Mouse (Mus musculus): ENCODE data around the gene Rnf225. TPM values are rescaled to one million over a fixed set of nuclear protein-coding genes. Genes with fewer than 3 reads are reported as not detected.
"Not testable (repeated sequence)": the region's sequence is repeated elsewhere in the genome, so short reads cannot be mapped to it uniquely, and the experiment has no call there.

The Rnf225 gene
- polyA plus RNA-seq, 1 experiment from 2014 or later = 0.08 TPM

DNA sequence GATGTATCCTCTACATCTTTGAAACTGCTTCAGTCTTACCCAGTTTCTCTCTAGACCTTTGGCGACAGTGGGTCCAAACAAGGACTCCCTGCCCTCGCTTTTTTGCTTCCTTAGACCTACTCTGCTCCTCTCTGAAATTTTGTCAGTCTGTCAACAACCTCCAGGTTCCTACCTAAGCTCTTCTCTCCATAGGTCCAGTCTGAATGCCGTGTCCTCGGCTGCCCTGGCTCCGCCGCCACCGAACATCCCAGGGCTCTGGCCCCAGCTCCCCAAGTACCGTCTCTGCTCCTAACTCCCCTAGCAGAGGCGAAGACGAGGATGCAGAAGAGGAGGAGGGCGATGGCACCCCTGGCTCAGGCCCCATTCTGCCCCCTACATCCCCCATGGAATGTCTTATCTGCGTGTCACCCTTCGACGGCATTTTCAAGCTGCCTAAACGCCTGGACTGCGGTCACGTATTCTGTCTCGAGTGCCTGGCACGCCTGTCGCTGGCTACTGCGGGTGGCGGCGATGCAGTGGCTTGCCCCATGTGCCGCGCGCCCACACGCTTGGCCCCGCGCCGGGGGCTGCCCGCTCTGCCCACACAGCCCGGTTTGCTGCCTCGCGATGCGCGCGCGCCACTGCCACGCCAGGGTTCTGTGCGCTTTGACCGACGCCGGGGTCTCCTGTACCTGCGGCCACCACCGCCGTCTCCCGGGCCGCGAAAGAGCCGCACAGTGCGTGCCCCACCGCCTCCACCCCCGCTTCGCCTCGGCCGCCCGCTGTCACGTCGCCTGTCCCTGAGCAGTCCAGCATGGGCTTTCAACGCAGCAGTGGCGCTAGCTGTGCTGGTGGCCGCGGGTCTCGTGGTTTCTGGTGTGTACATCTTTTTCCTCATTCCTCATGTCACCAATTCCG, 725 bp downstream of the Rnf225 start:
- Histone ChIP-seq H3K36me3 (replicated peaks) (peaks cover 44% of the 10 kb centered on the region), H3K4me3 (replicated peaks) (peak overlapping the region; percentile 42), H3K9me3 (replicated peaks) (no peaks in the 10 kb centered on the region), H3K4me2 (peak overlapping the region; percentile 62), H3K9ac (peak overlapping the region; percentile 11; the same call in 1 of the 2 replicates), H3K27me3 (peaks cover 20% of the 10 kb centered on the region), H3K4me1 (replicated peaks) (peaks cover 37% of the 10 kb centered on the region), H3K27ac (replicated peaks) (no peak overlapping the region)
- peak; percentile 27; the same call in 1 of the 2 replicates for ATAC-seq (ENCODE audit: insufficient read depth)
- WGBS (ENCODE audit: insufficient replicate concordance) = 7% methylated on average over 65 of the region's 65 CpGs

DNA sequence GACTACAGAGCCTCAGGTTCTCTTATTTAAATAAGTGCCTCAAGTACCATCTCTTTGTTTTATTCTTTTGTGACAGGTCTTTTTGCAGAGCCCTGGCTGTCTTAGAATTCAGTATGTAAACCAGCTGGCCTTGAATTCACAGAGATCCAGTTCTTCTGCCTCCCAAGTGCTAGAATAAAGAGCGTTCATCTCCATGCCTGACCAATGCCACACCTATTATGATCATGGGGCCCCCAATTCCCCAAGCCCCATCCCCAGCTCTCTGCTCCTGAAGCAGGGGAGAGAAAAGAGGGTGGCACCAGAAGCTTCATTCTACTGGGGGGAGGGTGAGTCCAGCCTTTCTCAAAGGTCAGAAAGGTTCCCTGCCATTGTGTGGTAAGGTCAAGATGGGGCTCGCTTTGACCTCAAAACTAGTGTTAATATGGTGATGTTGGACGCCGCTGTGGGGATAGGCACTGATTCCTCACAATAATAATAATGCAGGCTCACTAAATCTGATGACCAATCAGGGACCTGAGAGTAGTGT, 6.5 kb downstream of the Rnf225 start:
- H3K36me3 ChIP-seq (replicated peaks) = no peaks in the 10 kb centered on the region
- peaks cover 7% of the 10 kb centered on the region for H3K27me3 ChIP-seq
- H3K9ac ChIP-seq = no peak overlapping the region
- no peak overlapping the region for H3K4me2 ChIP-seq
- no peaks in the 10 kb centered on the region for H3K4me1 ChIP-seq (replicated peaks)
- ATAC-seq (ENCODE audit: insufficient read depth) = no peak
- 72% methylated on average over 4 of the region's 4 CpGs for WGBS (ENCODE audit: insufficient replicate concordance)
- H3K9me3 ChIP-seq (replicated peaks) = no peaks in the 10 kb centered on the region
- no peak overlapping the region for H3K4me3 ChIP-seq (replicated peaks)
- no peak overlapping the region for H3K27ac ChIP-seq (replicated peaks)

DNA sequence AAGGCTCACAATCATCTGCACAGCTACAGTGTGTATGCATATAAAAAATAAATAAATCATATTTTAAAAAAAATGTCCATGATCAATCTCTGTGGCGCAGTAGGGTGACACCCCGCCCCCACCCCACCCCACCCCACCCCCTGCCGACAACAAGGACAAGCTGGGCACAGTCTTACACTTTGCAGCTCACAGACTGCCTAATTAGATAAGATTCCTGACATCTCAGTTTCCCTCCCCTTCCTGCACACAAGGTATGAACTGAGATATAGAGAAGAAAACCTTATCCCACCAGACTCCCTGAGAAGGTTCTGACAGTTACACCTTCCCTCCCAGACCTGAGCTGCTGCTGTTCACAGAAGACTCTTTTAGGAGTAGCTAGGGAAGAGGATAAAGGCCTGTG, 7.6 kb downstream of the Rnf225 start:
- H3K4me3 ChIP-seq (replicated peaks) = no peak overlapping the region

DNA sequence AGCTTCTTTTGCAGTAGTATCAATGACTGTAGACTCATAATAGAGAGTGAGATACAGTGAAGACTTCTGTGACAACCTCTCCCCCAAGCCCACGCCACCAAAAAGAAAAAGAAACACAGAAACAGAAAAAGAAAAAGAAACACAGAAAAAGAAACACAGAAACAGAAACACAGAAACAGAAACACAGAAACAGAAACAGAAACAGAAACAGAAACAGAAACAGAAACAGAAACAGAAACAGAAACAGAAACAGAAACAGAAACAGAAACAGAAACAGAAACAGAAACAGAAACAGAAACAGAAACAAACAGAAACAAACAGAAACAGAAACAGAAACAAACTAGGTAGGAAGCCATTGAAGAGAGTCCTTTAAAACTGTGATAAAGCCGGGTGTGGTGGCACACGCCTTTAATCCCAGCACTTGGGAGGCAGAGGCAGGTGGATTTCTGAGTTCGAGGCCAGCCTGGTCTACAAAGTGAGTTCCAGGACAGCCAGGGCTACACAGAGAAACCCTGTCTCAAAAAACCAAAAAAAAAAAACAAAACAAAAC, 10.1 kb downstream of the Rnf225 start:
- not testable (repeated sequence) for H3K27ac ChIP-seq (replicated peaks); ATAC-seq (ENCODE audit: insufficient read depth); H3K27me3 ChIP-seq; H3K36me3 ChIP-seq (replicated peaks); H3K9me3 ChIP-seq (replicated peaks); H3K4me3 ChIP-seq (replicated peaks); H3K4me2 ChIP-seq; H3K9ac ChIP-seq; H3K4me1 ChIP-seq (replicated peaks)
- 67% methylated on average over 4 of the region's 4 CpGs for WGBS (ENCODE audit: insufficient replicate concordance)

More for the DNA sequence above, 7.6 kb downstream of the Rnf225 start:
- H3K9ac ChIP-seq = no peak overlapping the region
- no peaks in the 10 kb centered on the region for H3K4me1 ChIP-seq (replicated peaks)
- H3K27ac ChIP-seq (replicated peaks) = no peak overlapping the region
- WGBS (ENCODE audit: insufficient replicate concordance) = 32% methylated on average over 3 of the region's 3 CpGs
- H3K9me3 ChIP-seq (replicated peaks) = no peaks in the 10 kb centered on the region
- no peak for ATAC-seq (ENCODE audit: insufficient read depth)
- H3K27me3 ChIP-seq = no peaks in the 10 kb centered on the region; the same call in 1 of the 2 replicates
- H3K36me3 ChIP-seq (replicated peaks) = no peaks in the 10 kb centered on the region
- no peak overlapping the region for H3K4me2 ChIP-seq

DNA sequence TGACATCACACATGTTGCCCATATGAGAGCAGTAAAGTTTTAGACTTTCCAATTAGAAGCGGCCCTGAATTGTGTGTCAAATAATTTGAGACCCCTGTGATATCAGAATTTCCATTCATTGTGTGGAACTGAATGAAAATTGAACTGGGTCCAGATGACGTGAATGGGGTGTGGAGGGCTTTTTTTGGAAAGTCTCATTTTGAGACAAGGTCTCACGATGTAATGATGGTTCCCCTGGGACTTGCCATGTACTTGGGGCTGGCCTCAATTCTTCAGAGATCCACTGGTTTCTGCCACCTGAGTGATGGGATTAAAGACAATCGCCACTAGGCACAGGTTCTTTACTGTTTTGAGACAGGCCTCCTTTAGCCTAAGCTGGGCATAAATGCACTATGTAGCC, 13.4 kb downstream of the Rnf225 start:
- Histone ChIP-seq H3K27ac (replicated peaks) (no peak overlapping the region), H3K27me3 (no peaks in the 10 kb centered on the region; the same call in 1 of the 2 replicates), H3K36me3 (replicated peaks) (no peaks in the 10 kb centered on the region), H3K9me3 (replicated peaks) (no peaks in the 10 kb centered on the region), H3K4me2 (no peak overlapping the region), H3K9ac (no peak overlapping the region), H3K4me1 (replicated peaks) (no peaks in the 10 kb centered on the region), H3K4me3 (replicated peaks) (no peak overlapping the region)
- ATAC-seq (ENCODE audit: insufficient read depth) = no peak
- 68% methylated on average over 4 of the region's 4 CpGs for WGBS (ENCODE audit: insufficient replicate concordance)

DNA sequence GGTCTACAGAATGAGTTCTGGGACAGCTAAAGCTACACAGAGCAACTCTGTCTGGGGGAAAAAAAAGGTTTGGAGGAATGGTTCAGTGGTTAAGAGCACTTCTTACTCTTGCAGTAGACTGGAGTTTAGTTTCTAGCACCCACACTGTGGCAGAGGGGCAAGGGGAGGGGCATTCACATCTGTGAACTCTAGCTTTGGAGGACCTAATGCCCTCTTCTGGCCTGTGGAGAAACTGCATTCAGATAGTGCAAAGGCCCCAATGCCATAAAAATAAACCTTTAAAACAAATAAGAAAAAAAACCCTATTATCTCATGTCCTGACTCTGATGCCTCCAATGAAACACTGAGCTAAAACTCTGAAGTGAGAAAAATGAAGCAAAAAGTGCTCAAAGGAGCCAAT, 16.3 kb downstream of the Rnf225 start:
- H3K4me1 ChIP-seq (replicated peaks) = peaks cover under 1% of the 10 kb centered on the region; the same call in 1 of the 2 replicates
- ATAC-seq (ENCODE audit: insufficient read depth) = no peak
- no peak overlapping the region for H3K4me3 ChIP-seq (replicated peaks)
- no peaks in the 10 kb centered on the region for H3K9me3 ChIP-seq (replicated peaks)
- H3K4me2 ChIP-seq = no peak overlapping the region
- no peaks in the 10 kb centered on the region for H3K36me3 ChIP-seq (replicated peaks)
- no peak overlapping the region for H3K27ac ChIP-seq (replicated peaks)
- H3K27me3 ChIP-seq = no peaks in the 10 kb centered on the region
- no peak overlapping the region for H3K9ac ChIP-seq

DNA sequence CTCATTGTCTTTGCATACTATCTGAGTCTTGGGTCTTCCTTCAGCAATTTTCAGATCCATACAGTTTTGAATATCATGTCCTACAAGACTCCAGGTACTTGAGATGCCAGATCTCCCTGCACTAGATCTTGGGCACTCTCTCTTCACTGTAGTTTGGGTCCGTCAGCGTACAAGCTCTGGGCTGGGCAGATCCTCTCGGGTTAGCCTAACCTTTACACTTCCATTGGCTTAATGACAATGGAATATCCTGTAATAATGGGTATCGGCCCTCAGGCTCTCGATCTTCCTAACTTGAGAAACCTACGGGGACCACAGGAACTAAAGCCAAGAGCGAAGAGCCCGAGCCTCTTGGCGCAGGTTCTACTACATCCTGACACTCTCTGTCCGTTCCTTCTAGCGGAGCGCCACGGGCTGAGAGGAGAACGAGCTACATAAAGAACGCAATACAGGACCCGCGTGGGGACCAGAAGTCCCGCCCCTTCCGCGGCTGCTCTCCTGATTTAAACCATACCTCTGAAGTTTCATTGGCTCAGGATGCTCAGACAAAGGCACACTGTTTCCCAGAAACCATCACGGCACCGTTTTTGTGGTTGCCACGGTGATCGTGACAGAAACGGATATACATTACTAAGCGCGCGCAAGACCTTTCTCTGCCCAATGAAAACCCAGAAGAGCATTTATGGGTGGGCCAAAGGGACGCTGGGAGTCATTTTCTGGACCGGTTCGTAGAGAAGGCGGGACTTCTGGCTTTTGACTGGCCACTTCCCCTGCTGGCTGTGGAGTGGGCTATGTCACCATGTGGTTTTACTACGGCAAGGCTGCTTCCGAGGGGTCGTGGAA, 22.0 kb downstream of the Rnf225 start:
- ATAC-seq (ENCODE audit: insufficient read depth) = peak; percentile 97
- peaks cover 33% of the 10 kb centered on the region for H3K4me1 ChIP-seq (replicated peaks)
- no peaks in the 10 kb centered on the region for H3K36me3 ChIP-seq (replicated peaks)
- no peaks in the 10 kb centered on the region for H3K9me3 ChIP-seq (replicated peaks)
- peak overlapping the region; percentile 66 for H3K4me3 ChIP-seq (replicated peaks)
- H3K27ac ChIP-seq (replicated peaks) = peak overlapping the region; percentile 79
- WGBS (ENCODE audit: insufficient replicate concordance) = 11% methylated on average over 35 of the region's 35 CpGs
- no peaks in the 10 kb centered on the region for H3K27me3 ChIP-seq
- peak overlapping the region; percentile 84 for H3K4me2 ChIP-seq
- peak overlapping the region; percentile 70 for H3K9ac ChIP-seq

DNA sequence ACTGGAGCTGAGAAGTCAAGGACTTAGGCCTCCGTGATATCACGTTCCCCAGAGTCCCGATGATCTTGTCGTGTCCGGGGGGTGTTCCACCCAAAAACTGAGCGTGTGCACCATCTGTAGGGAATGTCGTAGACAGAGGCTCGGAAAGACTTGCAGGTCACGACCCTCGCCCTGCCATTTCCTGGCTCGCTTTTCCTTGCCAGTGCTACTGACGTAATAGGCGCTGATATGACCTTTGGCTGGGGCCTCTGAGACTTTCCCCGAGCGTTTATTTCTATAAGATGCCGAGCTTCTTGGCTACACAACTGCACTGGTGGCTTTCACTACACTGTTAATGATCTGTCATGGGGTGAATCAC, 22.6 kb downstream of the Rnf225 start:
- WGBS (ENCODE audit: insufficient replicate concordance) = 3% methylated on average over 16 of the region's 16 CpGs
- Histone ChIP-seq H3K4me3 (replicated peaks) (peak overlapping the region; percentile 66), H3K27me3 (no peaks in the 10 kb centered on the region), H3K27ac (replicated peaks) (peak overlapping the region; percentile 79), H3K36me3 (replicated peaks) (no peaks in the 10 kb centered on the region), H3K4me2 (peak overlapping the region; percentile 84), H3K9me3 (replicated peaks) (no peaks in the 10 kb centered on the region), H3K4me1 (replicated peaks) (peaks cover 33% of the 10 kb centered on the region), H3K9ac (peak overlapping the region; percentile 70)
- ATAC-seq (ENCODE audit: insufficient read depth) = peak; percentile 51

DNA sequence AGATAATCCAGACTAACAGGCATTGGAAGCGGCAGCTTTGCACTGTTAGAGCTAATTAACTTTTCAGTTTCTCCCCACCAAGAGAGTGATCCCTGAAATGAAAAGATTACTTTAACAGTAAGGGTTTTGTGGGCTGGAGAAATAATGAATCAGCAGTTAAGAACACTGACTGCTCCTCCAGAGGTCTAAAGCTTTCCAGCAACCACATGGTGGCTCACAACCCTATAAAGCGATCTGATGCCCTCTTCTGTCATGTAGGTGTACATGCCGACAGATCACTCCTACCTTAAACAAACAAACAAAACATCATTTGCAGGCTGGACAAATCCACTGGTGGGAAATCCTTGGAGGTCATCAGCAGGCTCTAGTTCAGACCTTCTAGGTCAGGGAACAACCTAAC, 27.7 kb downstream of the Rnf225 start:
- Histone ChIP-seq H3K36me3 (replicated peaks) (no peaks in the 10 kb centered on the region), H3K4me3 (replicated peaks) (no peak overlapping the region), H3K9ac (no peak overlapping the region), H3K4me2 (no peak overlapping the region), H3K27me3 (no peaks in the 10 kb centered on the region), H3K27ac (replicated peaks) (no peak overlapping the region), H3K4me1 (replicated peaks) (peaks cover 26% of the 10 kb centered on the region), H3K9me3 (replicated peaks) (no peaks in the 10 kb centered on the region)
- 18% methylated on average over 3 of the region's 3 CpGs for WGBS (ENCODE audit: insufficient replicate concordance)
- ATAC-seq (ENCODE audit: insufficient read depth) = no peak

DNA sequence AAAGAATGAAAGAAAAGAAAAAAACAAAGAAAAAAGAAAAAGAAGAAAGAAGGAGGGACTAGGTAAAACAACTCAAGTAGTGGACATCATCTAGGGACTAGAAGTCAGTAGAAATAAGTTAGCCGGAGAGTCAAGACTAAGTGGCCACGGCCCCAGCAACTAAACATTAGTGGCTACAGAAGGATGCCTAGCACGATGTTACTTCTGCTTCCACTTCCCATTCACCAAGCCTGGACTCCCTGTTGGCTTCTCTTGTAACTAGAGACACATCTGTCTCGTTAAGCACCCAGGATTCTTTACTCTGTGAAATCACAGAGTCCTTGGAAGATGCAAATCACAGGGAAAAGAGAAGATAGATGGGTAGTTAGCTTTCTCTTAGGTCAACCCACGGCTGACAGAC, 30.3 kb downstream of the Rnf225 start:
- 60% methylated on average over 5 of the region's 5 CpGs for WGBS (ENCODE audit: insufficient replicate concordance)

DNA sequence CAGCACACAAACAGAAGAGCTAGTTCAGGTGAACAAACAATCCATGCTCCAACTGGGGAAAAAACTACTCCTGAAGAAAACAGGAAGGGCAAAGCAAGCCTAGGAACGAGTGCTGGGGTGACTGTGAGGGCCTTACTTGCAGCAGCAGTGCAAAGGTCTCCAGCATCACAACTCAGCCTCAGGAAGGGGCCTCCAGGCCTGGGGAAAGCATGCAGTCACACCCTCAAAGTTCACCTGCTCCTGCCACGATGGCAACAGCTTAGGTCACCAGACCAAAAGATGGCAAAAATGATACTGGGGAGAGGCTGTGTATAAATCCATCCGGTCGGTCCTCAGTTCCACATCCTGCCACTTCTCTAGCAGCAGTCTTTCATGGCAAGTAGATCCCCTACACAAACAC, 31.7 kb downstream of the Rnf225 start:
- no peak for ATAC-seq (ENCODE audit: insufficient read depth)
- H3K4me1 ChIP-seq (replicated peaks) = peaks cover 22% of the 10 kb centered on the region
- WGBS (ENCODE audit: insufficient replicate concordance) = 60% methylated on average over 4 of the region's 4 CpGs

More for the DNA sequence above, 30.3 kb downstream of the Rnf225 start:
- H3K27me3 ChIP-seq = no peaks in the 10 kb centered on the region
- no peaks in the 10 kb centered on the region for H3K9me3 ChIP-seq (replicated peaks)
- no peaks in the 10 kb centered on the region for H3K36me3 ChIP-seq (replicated peaks)
- H3K4me2 ChIP-seq = no peak overlapping the region
- no peak overlapping the region for H3K4me3 ChIP-seq (replicated peaks)
- H3K9ac ChIP-seq = no peak overlapping the region
- no peak overlapping the region for H3K27ac ChIP-seq (replicated peaks)
- H3K4me1 ChIP-seq (replicated peaks) = peaks cover 18% of the 10 kb centered on the region
- no peak for ATAC-seq (ENCODE audit: insufficient read depth)

More for the DNA sequence above, 31.7 kb downstream of the Rnf225 start:
- no peaks in the 10 kb centered on the region for H3K27me3 ChIP-seq
- H3K9ac ChIP-seq = no peak overlapping the region
- no peak overlapping the region for H3K27ac ChIP-seq (replicated peaks)
- no peak overlapping the region for H3K4me3 ChIP-seq (replicated peaks)
- H3K9me3 ChIP-seq (replicated peaks) = no peaks in the 10 kb centered on the region
- no peak overlapping the region for H3K4me2 ChIP-seq
- H3K36me3 ChIP-seq (replicated peaks) = no peaks in the 10 kb centered on the region

All from liver, embryonic 15.5 days (tissue).